Mouse (Mus musculus) left cerebral cortex, adult 11 months (tissue): ENCODE results near the gene Pradc1.
"Not testable (repeated sequence)": the region's sequence is repeated elsewhere in the genome, so short reads cannot be mapped to it uniquely, and the experiment has no call there.

Experiments
- DNase-seq: peaks from one replicate; pipeline ENCODE4 v3.0.0; 2022; ENCODE audit warnings: low spot score

Pradc1 gene

GRCm38 (mm10) chr6:85450697-85451663, 790 bp downstream of the Pradc1 start, which contains the start of gene Cct7:
Gene Cct7 (plus strand): TSS chr6:85451514.
- peak; percentile 100 for DNase-seq

- DNase-seq = not testable (repeated sequence)
Observed at GRCm38 (mm10) chr6:85450140-85450539, 1.6 kb downstream of the Pradc1 start.

GRCm38 (mm10) chr6:85447351-85447750, 4.4 kb downstream of the Pradc1 start:
- DNase-seq = no peak

GRCm38 (mm10) chr6:85445286-85445685, 6.5 kb downstream of the Pradc1 start:
- DNase-seq = no peak

- DNase-seq = no peak
Observed at GRCm38 (mm10) chr6:85444266-85444965, 7.4 kb downstream of the Pradc1 start.

- no peak for DNase-seq
Observed at GRCm38 (mm10) chr6:85443488-85444233, 8.1 kb downstream of the Pradc1 start.

GRCm38 (mm10) chr6:85441142-85441541, 10.6 kb downstream of the Pradc1 start:
- no peak for DNase-seq

- DNase-seq = no peak
Observed at GRCm38 (mm10) chr6:85436631-85437030, 15.1 kb downstream of the Pradc1 start.

- no peak for DNase-seq
Observed at GRCm38 (mm10) chr6:85436204-85436603, 15.6 kb downstream of the Pradc1 start.

GRCm38 (mm10) chr6:85433865-85434264, 17.9 kb downstream of the Pradc1 start:
- DNase-seq = no peak

- DNase-seq = peak; percentile 81
Observed at GRCm38 (mm10) chr6:85431842-85432431, 19.8 kb downstream of the Pradc1 start, which contains the start of gene Smyd5. Gene Smyd5 (plus strand): TSS chr6:85431989.

GRCm38 (mm10) chr6:85431274-85431841, 20.4 kb downstream of the Pradc1 start:
- DNase-seq = no peak

GRCm38 (mm10) chr6:85423836-85424379, 27.9 kb downstream of the Pradc1 start, which contains the start of gene Noto:
Gene Noto (plus strand): TSS chr6:85423886.
- DNase-seq = no peak

- no peak for DNase-seq
Observed at GRCm38 (mm10) chr6:85419150-85419549, 32.6 kb downstream of the Pradc1 start.

- DNase-seq = no peak
Observed at GRCm38 (mm10) chr6:85415829-85416228, 35.9 kb downstream of the Pradc1 start.

- no peak for DNase-seq
Observed at GRCm38 (mm10) chr6:85410771-85411273, 40.9 kb downstream of the Pradc1 start.

- DNase-seq = no peak
Observed at GRCm38 (mm10) chr6:85409003-85409402, 42.8 kb downstream of the Pradc1 start.

- no peak for DNase-seq
Observed at GRCm38 (mm10) chr6:85403039-85403438, 48.7 kb downstream of the Pradc1 start.

- no peak for DNase-seq
Observed at GRCm38 (mm10) chr6:85402613-85403012, 49.2 kb downstream of the Pradc1 start.

GRCm38 (mm10) chr6:85399715-85400114, 52.1 kb downstream of the Pradc1 start:
- DNase-seq = no peak

- no peak for DNase-seq
Observed at GRCm38 (mm10) chr6:85397165-85397564, 54.6 kb downstream of the Pradc1 start.
